9 mouse cellular contexts compared by ENCODE assay signal in the genomic region with DNA sequence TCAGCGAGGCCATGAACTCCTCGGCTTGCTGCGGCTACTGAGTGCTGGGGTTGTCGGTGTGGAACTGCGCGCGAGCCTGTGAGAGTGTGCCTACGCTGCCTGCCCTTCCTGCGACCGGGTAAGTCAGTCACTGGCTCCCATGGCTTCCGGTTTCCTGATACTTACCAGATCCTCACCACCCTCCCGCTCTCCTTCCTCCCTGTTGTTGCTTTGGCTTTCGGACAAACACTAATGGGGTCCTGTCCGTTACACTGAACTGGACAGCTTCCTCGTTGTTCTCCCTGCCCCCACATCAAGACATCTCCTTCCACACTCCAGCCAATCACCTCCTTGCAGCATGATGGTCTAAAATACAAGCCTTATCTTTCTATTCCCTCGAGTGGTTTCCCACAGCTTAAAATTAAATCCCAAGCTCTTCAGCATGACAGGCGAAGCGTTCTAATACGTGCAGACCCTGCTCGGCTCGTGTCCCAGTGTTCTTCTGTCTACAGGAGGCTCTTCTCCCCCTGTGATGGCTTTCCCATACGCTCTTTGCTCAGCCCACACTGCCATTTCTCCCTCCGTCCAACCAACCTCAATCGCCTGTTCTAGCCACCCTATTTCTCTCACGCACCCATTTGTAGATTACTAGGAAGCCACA. TPM values are rescaled to one million over a fixed set of nuclear protein-coding genes. Genes with fewer than 3 reads are reported as not detected.
DNase-seq lines count a peak whose midpoint lies in the region; ATAC-seq and TF ChIP-seq lines count a peak whose summit lies in the region.
"Had no signal": no experiment of that assay in that cellular context is flagged by ENCODE, and none has a peak within 500 bp of the region (broad histone marks: within the 10 kb centered on the region; RNA-seq: fewer than 3 reads in every experiment).

No protein-coding gene starts in this region.

- H3K4me3 ChIP-seq in kidney, embryonic 15.5 days (replicated peaks), result no peak overlapping the region
- no peak overlapping the region for H3K4me3 ChIP-seq in intestine, postnatal 0 days (ENCODE audit: low read depth, low read length)
- H3K4me3 ChIP-seq in hindbrain, embryonic 13.5 days, result no peak overlapping the region

- no peaks in the 10 kb centered on the region for H3K9me3 ChIP-seq in kidney, embryonic 15.5 days (replicated peaks)
- H3K9me3 ChIP-seq in intestine, postnatal 0 days (ENCODE audit: control insufficient read depth), result no peaks in the 10 kb centered on the region
- no peaks in the 10 kb centered on the region for H3K9me3 ChIP-seq in hindbrain, embryonic 13.5 days

- H3K27me3 ChIP-seq in kidney, embryonic 15.5 days, result no peaks in the 10 kb centered on the region
- H3K27me3 ChIP-seq in intestine, postnatal 0 days (replicated peaks; ENCODE audit: control insufficient read depth, insufficient read depth, low read length), result no peaks in the 10 kb centered on the region
- 0 out of 2 replicates have a peak, but pooled peaks cover 10% of the 10 kb centered on the region for H3K27me3 ChIP-seq in hindbrain, embryonic 13.5 days

- 0 out of 2 replicates have a peak, but pooled peaks cover 6% of the 10 kb centered on the region for H3K4me1 ChIP-seq in kidney, embryonic 15.5 days
- no peaks in the 10 kb centered on the region for H3K4me1 ChIP-seq in intestine, postnatal 0 days (replicated peaks; ENCODE audit: control insufficient read depth, insufficient read depth, low read length)
- no peaks in the 10 kb centered on the region for H3K4me1 ChIP-seq in hindbrain, embryonic 13.5 days (replicated peaks)

- WGBS in kidney, embryonic 15.5 days, result 75% methylated on average over 25 of the region's 25 CpGs
- WGBS in intestine, postnatal 0 days, result 69% methylated on average over 25 of the region's 25 CpGs
- WGBS in hindbrain, embryonic 13.5 days, result 84% methylated on average over 25 of the region's 25 CpGs

- no peak for TF ChIP-seq CTCF in intestine, postnatal 0 days (IDR thresholded peaks at IDR 0.05; ENCODE audit: low read depth)

- no peaks in the 10 kb centered on the region for H3K36me3 ChIP-seq in kidney, embryonic 15.5 days
- H3K36me3 ChIP-seq in intestine, postnatal 0 days (ENCODE audit: control insufficient read depth, insufficient read depth), result no peaks in the 10 kb centered on the region
- H3K36me3 ChIP-seq in hindbrain, embryonic 13.5 days, result no peaks in the 10 kb centered on the region

- DNase-seq in kidney, adult 11 months, result peak; percentile 18
- DNase-seq in heart, adult 11 months, result peak; percentile 99
- DNase-seq in lung, postnatal 4 days, result peak; percentile 19 to 31
- DNase-seq in ovary, postnatal 14 days (ENCODE audit: low spot score), result no peak
- no peak for DNase-seq in adrenal gland, postnatal 25 days
- DNase-seq: adrenal gland, adult 8-10 months had no signal

- no peak overlapping the region for H3K9ac ChIP-seq in kidney, embryonic 15.5 days
- H3K9ac ChIP-seq in intestine, postnatal 0 days (ENCODE audit: low read depth, low read length), result no peak overlapping the region
- H3K9ac ChIP-seq in hindbrain, embryonic 13.5 days, result no peak overlapping the region

- H3K4me2 ChIP-seq in kidney, embryonic 15.5 days, result no peak overlapping the region
- H3K4me2 ChIP-seq in intestine, postnatal 0 days (replicated peaks; ENCODE audit: low read depth), result 0 out of 2 replicates have a peak overlapping the region, but pooled peaks have one; percentile 1
- no peak overlapping the region for H3K4me2 ChIP-seq in hindbrain, embryonic 13.5 days

- ATAC-seq in kidney, embryonic 15.5 days (replicated peaks; ENCODE audit: low FRiP score), result no peak
- ATAC-seq in intestine, postnatal 0 days, result no peak
- ATAC-seq in hindbrain, embryonic 13.5 days (ENCODE audit: low FRiP score), result no peak

- no peak overlapping the region for H3K27ac ChIP-seq in kidney, embryonic 15.5 days
- H3K27ac ChIP-seq in intestine, postnatal 0 days (ENCODE audit: low read depth, low read length), result no peak overlapping the region
- no peak overlapping the region for H3K27ac ChIP-seq in hindbrain, embryonic 13.5 days

RNA-seq across cellular contexts. Expression of a gene that starts 30.5 kb away (rescaled TPM):
- 165 and 174 TPM in 2 replicates for polyA plus RNA-seq in kidney, embryonic 15.5 days (2015; fragmentation: Nextera tagmentation; extraction: Ambion mirVana)
- 71.0 and 71.4 TPM in 2 replicates for polyA plus RNA-seq in intestine, postnatal 0 days (2015; fragmentation: Nextera tagmentation; extraction: Ambion mirVana)
- polyA plus RNA-seq in hindbrain, embryonic 13.5 days (2015; fragmentation: Nextera tagmentation; extraction: Ambion mirVana), result 171 and 175 TPM in 2 replicates
- 107 and 111 TPM in 2 replicates for total RNA-seq in adrenal gland, postnatal 25 days (2021)

RNA-seq across cellular contexts. Expression of a gene that starts 49.7 kb away (rescaled TPM):
- 30.5 and 31.1 TPM in 2 replicates for polyA plus RNA-seq in kidney, embryonic 15.5 days (2015; fragmentation: Nextera tagmentation; extraction: Ambion mirVana)
- 204 and 209 TPM in 2 replicates for polyA plus RNA-seq in intestine, postnatal 0 days (2015; fragmentation: Nextera tagmentation; extraction: Ambion mirVana)
- 11.7 and 13.2 TPM in 2 replicates for polyA plus RNA-seq in hindbrain, embryonic 13.5 days (2015; fragmentation: Nextera tagmentation; extraction: Ambion mirVana)
- 29.3 and 44.1 TPM in 2 replicates for total RNA-seq in adrenal gland, postnatal 25 days (2021)

RNA-seq across cellular contexts. Expression of a gene that starts 49.9 kb away (rescaled TPM):
- 66.3 and 70.0 TPM in 2 replicates for polyA plus RNA-seq in kidney, embryonic 15.5 days (2015; fragmentation: Nextera tagmentation; extraction: Ambion mirVana)
- 122 and 130 TPM in 2 replicates for polyA plus RNA-seq in intestine, postnatal 0 days (2015; fragmentation: Nextera tagmentation; extraction: Ambion mirVana)
- 16.2 and 19.0 TPM in 2 replicates for polyA plus RNA-seq in hindbrain, embryonic 13.5 days (2015; fragmentation: Nextera tagmentation; extraction: Ambion mirVana)
- total RNA-seq in adrenal gland, postnatal 25 days (2021), result 30.0 and 31.3 TPM in 2 replicates

Comparison
In these comparisons a context has a peak if more than half of its experiments do, and no peak if none do; other contexts are left out.
1. DNase-seq: peak in kidney, adult 11 months (single experiment), heart, adult 11 months (single experiment) and lung, postnatal 4 days (2 of 2); none in ovary, postnatal 14 days (single experiment) and adrenal gland, postnatal 25 days (single experiment).